Mouse (Mus musculus) myocyte (in vitro differentiated cells): Measurements from ENCODE around the gene Tmem132d. TPM values are rescaled to one million over a fixed set of nuclear protein-coding genes. Genes with fewer than 3 reads are reported as not detected.

Source experiments
- H3K27me3 ChIP-seq: one replicate; pipeline ENCODE4 v1.6.1; 2011; ENCODE audit not compliant: control insufficient read depth, insufficient read depth, insufficient read length
- H3K36me3 ChIP-seq: one replicate; pipeline ENCODE4 v1.6.1; 2011; ENCODE audit not compliant: control insufficient read depth, insufficient read depth
- H3K4me2 ChIP-seq: one replicate; pipeline ENCODE4 v1.6.1; 2011; ENCODE audit warnings: low read depth, control low read depth
- H3K4me3 ChIP-seq: one replicate; pipeline ENCODE4 v1.5.1; 2011; ENCODE audit warnings: mild to moderate bottlenecking, control low read depth, moderate library complexity
- H3K79me2 ChIP-seq: one replicate; pipeline ENCODE4 v1.6.1; 2011; ENCODE audit not compliant: control insufficient read depth, insufficient read depth
- H3ac ChIP-seq: one replicate; pipeline ENCODE4 v1.6.1; 2011; ENCODE audit not compliant: control insufficient read depth, insufficient read length
- CEBPB ChIP-seq: IDR thresholded peaks from 2 replicates; pipeline ENCODE4 v1.6.1; 2011; ENCODE audit warnings: mild to moderate bottlenecking, moderate library complexity; ENCODE audit not compliant: poor library complexity, insufficient read depth, severe bottlenecking
- E2F4 ChIP-seq: IDR thresholded peaks from one replicate; pipeline ENCODE4 v1.6.1; 2011; ENCODE audit warnings: mild to moderate bottlenecking, control low read depth, moderate library complexity; ENCODE audit not compliant: insufficient read depth
- MAX ChIP-seq: IDR thresholded peaks from one replicate; pipeline ENCODE4 v1.6.1; 2011; ENCODE audit warnings: low read depth, mild to moderate bottlenecking, control low read depth
- MYOD1 ChIP-seq, 3 experiments: IDR thresholded peaks; one replicate each; pipeline ENCODE4 v1.6.1; 2011; ENCODE audit warnings: control low read depth in 2 of 3, low read depth in 2 of 3, mild to moderate bottlenecking in 2 of 3, moderate library complexity in 1 of 3; ENCODE audit not compliant: insufficient read length in 2 of 3, control insufficient read depth in 1 of 3
- MYOG ChIP-seq, 3 experiments: IDR thresholded peaks; one replicate each; pipeline ENCODE4 v1.6.1; 2011; ENCODE audit warnings: control low read depth in 2 of 3, low read depth in 2 of 3, mild to moderate bottlenecking in 2 of 3; ENCODE audit not compliant: insufficient read length in 2 of 3, control insufficient read depth in 1 of 3, insufficient read depth in 1 of 3
- POLR2A ChIP-seq: IDR thresholded peaks from one replicate; pipeline ENCODE4 v1.6.1; 2011; ENCODE audit warnings: low read depth, mild to moderate bottlenecking, control low read depth, moderate library complexity; ENCODE audit not compliant: insufficient read length
- POLR2AphosphoS2 ChIP-seq: IDR thresholded peaks from one replicate; pipeline ENCODE4 v1.6.1; 2011; ENCODE audit warnings: low read depth, control low read depth; ENCODE audit not compliant: insufficient read length
- REST ChIP-seq: IDR thresholded peaks from one replicate; pipeline ENCODE4 v1.6.1; 2011; ENCODE audit warnings: mild to moderate bottlenecking, control low read depth, moderate library complexity; ENCODE audit not compliant: insufficient read depth, insufficient read length
- SRF ChIP-seq: IDR thresholded peaks from one replicate; pipeline ENCODE4 v1.6.1; 2011; ENCODE audit warnings: low read depth; ENCODE audit not compliant: control insufficient read depth, insufficient read length
- TCF12 ChIP-seq: IDR thresholded peaks from one replicate; pipeline ENCODE4 v1.6.1; 2011; ENCODE audit warnings: mild to moderate bottlenecking, control low read depth; ENCODE audit not compliant: poor library complexity, insufficient read depth, severe bottlenecking
- TCF3 ChIP-seq: IDR thresholded peaks from one replicate; pipeline ENCODE4 v1.6.1; 2011; ENCODE audit warnings: low read depth, control low read depth; ENCODE audit not compliant: insufficient read length
- USF1 ChIP-seq: IDR thresholded peaks from one replicate; pipeline ENCODE4 v1.6.1; 2011; ENCODE audit warnings: low read depth, mild to moderate bottlenecking, control low read depth, moderate library complexity
- polyA plus RNA-seq: library from polyadenylated mRNA; unstranded; fragments of >200 nt; fragmentation: generic; extraction: Trizol; gene quantifications from one replicate; pipeline ENCODE4 v1.2.1, GENCODE M21; 2012; ENCODE audit warnings: missing spikeins

The Tmem132d gene
- polyA plus RNA-seq, 1 experiment = not detected

DNA sequence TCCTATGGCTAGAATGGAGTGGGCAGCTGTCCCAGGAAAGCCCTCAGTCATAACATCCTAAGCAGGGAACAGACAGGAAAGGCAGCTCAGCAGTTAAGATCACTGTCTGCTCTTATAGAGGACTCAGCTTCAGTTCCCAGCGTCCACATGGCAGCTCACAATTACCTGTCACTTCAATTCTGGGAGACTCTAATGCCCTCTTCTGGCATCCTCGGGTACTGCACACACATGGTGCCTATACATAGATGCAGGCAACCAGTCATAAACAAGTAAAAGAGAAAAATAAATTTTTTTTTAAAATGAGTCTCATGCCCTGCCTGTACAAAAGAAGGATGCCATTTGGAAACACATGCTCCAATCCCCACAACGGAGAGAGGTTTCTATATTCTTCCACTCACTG is 28.7 kb downstream of the Tmem132d start:
- no peak for TF ChIP-seq USF1
- TF ChIP-seq REST = no peak
- no peak for TF ChIP-seq E2F4
- no peak for TF ChIP-seq CEBPB
- no peak overlapping the region for H3ac ChIP-seq

DNA sequence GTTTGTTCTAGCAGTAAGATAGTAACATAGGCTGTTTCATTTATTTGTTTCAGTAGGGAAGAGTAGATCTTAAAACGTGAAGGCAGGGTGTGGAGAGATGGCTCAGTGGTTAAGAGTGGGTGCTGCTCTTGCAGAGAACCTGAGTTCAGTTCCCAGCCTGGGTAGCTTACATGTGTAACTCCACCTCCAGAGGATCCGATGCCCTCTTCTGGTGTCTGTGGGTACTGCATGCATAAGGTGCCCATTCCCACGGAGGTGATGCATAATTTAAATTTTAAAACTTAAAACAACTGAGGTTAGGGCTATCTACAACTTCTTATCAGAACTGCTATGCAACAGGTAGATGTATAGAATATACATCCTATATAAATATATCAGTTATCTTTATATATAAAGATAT is 40.5 kb downstream of the Tmem132d start:
- Histone ChIP-seq H3K36me3 (no peaks in the 10 kb centered on the region), H3K79me2 (no peaks in the 10 kb centered on the region), H3K27me3 (no peaks in the 10 kb centered on the region), H3K4me3 (no peak overlapping the region), H3K4me2 (no peak overlapping the region), H3ac (no peak overlapping the region)
- TF ChIP-seq SRF (no peak), POLR2A (no peak), MAX (no peak), MYOD1 (IDR thresholded peaks at IDR 0.05; ENCODE audit: control insufficient read depth in 1 of 3, insufficient read length in 2 of 3, low read depth in 2 of 3) (no peak), E2F4 (no peak), POLR2AphosphoS2 (no peak), REST (no peak), CEBPB (no peak), USF1 (no peak), TCF3 (no peak), MYOG (IDR thresholded peaks at IDR 0.05; ENCODE audit: control insufficient read depth in 1 of 3, insufficient read depth in 1 of 3, insufficient read length in 2 of 3, low read depth in 2 of 3) (no peak), TCF12 (no peak)

More for the DNA sequence above, 28.7 kb downstream of the Tmem132d start:
- Histone ChIP-seq H3K27me3 (no peaks in the 10 kb centered on the region), H3K4me2 (no peak overlapping the region), H3K4me3 (no peak overlapping the region), H3K36me3 (no peaks in the 10 kb centered on the region), H3K79me2 (no peaks in the 10 kb centered on the region)

DNA sequence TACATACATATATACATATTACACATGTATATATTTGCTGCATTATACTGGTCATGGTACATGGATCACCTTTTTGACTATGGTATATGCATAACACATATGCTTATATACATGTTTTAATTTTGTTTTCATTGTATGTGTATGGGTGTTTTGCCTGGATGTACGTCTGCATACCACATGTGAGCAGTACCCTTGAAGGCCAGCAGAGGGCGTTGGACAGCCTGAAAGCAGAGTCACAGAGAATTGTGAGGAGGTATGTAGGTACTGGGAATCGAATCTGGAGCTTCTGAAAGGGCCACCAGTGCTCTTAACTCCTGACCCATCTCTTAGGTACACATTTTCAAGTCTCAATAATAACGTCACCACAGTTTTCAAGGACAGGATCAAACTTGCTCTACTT is 43.2 kb downstream of the Tmem132d start:
- Histone ChIP-seq H3K36me3 (no peaks in the 10 kb centered on the region), H3ac (no peak overlapping the region), H3K79me2 (no peaks in the 10 kb centered on the region), H3K4me2 (no peak overlapping the region), H3K4me3 (no peak overlapping the region), H3K27me3 (no peaks in the 10 kb centered on the region)
- no peak for TF ChIP-seq E2F4
- TF ChIP-seq TCF12 = no peak
- no peak for TF ChIP-seq USF1
- no peak for TF ChIP-seq REST
- no peak for TF ChIP-seq MAX
- TF ChIP-seq POLR2A = no peak
- no peak for TF ChIP-seq MYOD1 (IDR thresholded peaks at IDR 0.05; ENCODE audit: control insufficient read depth in 1 of 3, insufficient read length in 2 of 3, low read depth in 2 of 3)

DNA sequence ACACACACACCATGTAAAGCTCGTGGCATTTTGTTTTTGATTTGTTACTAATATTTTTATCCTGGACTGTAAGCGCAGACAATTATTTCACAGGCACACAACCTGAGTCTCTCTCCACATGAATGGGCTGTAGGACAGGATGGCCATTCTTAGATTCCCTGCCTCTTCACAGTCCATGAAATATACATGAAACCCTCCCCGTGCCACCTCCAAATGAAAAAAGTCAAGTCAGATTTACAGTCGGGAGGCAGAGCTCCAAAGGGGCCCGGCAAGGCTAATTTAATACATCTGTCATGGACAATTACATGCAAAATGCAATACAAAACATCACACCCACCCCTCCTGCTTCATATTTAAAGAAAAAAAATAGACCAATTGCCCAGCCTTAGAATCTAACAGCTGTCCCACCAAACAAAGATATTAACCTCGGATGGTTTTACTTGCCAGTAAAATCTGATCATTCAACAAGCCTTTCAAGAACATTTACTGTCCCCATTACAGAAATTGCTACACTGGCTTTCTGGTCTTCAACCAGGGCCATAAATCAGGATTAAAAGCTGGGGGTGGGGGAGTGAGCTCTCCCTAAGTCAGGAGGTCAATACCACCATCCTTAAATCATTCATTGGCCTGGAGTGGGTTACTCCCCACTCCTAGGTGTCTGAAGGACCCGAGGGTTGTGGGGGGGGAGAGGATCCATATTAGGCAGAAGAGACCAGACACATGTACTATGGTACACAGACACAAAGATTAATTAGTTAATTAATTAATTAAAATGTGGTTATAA is 44.3 kb downstream of the Tmem132d start:
- no peak overlapping the region for H3ac ChIP-seq
- no peaks in the 10 kb centered on the region for H3K36me3 ChIP-seq
- no peaks in the 10 kb centered on the region for H3K79me2 ChIP-seq
- TF ChIP-seq TCF12 = no peak
- TF ChIP-seq MYOG (IDR thresholded peaks at IDR 0.05; ENCODE audit: control insufficient read depth in 1 of 3, insufficient read depth in 1 of 3, insufficient read length in 2 of 3, low read depth in 2 of 3) = no peak
- no peak for TF ChIP-seq CEBPB
- no peak for TF ChIP-seq MYOD1 (IDR thresholded peaks at IDR 0.05; ENCODE audit: control insufficient read depth in 1 of 3, insufficient read length in 2 of 3, low read depth in 2 of 3)
- TF ChIP-seq TCF3 = no peak
- TF ChIP-seq MAX = no peak
- no peak for TF ChIP-seq REST
- TF ChIP-seq POLR2A = no peak
- TF ChIP-seq E2F4 = no peak
- no peak for TF ChIP-seq POLR2AphosphoS2
- no peak for TF ChIP-seq SRF
- TF ChIP-seq USF1 = no peak
- H3K27me3 ChIP-seq = no peaks in the 10 kb centered on the region
- no peak overlapping the region for H3K4me2 ChIP-seq
- H3K4me3 ChIP-seq = no peak overlapping the region

DNA sequence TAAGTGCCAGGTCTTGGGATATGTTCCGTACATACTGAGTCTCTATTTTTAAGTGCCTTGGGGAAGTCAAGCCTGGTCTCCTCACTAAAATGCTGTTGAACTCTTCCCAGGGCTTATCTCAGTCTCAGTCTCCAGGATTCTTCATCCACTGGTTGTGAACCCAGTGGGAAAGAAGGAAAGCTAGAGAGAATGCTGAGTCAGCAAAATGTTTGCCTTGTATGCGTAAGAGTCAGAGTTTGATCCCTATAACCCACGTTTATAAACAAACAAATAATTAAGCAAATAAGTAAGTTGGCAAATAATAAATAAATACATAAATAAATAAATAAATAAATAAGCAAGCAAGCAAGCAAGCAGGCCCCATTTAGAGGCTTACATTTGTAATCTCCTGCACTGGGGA is 63.1 kb downstream of the Tmem132d start:
- Histone ChIP-seq H3K4me3 (no peak overlapping the region), H3ac (no peak overlapping the region), H3K27me3 (no peaks in the 10 kb centered on the region), H3K4me2 (no peak overlapping the region), H3K36me3 (no peaks in the 10 kb centered on the region), H3K79me2 (no peaks in the 10 kb centered on the region)
- TF ChIP-seq USF1 (no peak), MYOD1 (IDR thresholded peaks at IDR 0.05; ENCODE audit: control insufficient read depth in 1 of 3, insufficient read length in 2 of 3, low read depth in 2 of 3) (no peak), MYOG (IDR thresholded peaks at IDR 0.05; ENCODE audit: control insufficient read depth in 1 of 3, insufficient read depth in 1 of 3, insufficient read length in 2 of 3, low read depth in 2 of 3) (no peak), E2F4 (no peak), REST (no peak), CEBPB (no peak), MAX (no peak), TCF12 (no peak), POLR2A (no peak)
